Mouse (Mus musculus) CH12F3 (cell line): ENCODE data around the gene Ddit4.
"Not testable (repeated sequence)": the region's sequence is repeated elsewhere in the genome, so short reads cannot be mapped to it uniquely, and the experiment has no call there.

Experiments
- in situ Hi-C: fragments of 300-500 bp; cut with MboI; formaldehyde crosslinking; loops from 2 replicates; pipeline ENCODE4 v1.14.3; 2020; ENCODE audit warnings: low sequenced_read_pairs

The Ddit4 gene

GRCm38 (mm10) chr10:59951211-59952151, at the start of gene Ddit4:
TSS of gene Ddit4 (minus strand) at chr10:59951834.
- in situ Hi-C loops, result loop anchor here (5.0 kb wide), 1 partner anchor 64 kb away; no protein-coding TSS in a partner anchor

GRCm38 (mm10) chr10:59999057-59999456, 47.4 kb upstream of the Ddit4 start:
- in situ Hi-C loops, result no loop called here

DNA sequence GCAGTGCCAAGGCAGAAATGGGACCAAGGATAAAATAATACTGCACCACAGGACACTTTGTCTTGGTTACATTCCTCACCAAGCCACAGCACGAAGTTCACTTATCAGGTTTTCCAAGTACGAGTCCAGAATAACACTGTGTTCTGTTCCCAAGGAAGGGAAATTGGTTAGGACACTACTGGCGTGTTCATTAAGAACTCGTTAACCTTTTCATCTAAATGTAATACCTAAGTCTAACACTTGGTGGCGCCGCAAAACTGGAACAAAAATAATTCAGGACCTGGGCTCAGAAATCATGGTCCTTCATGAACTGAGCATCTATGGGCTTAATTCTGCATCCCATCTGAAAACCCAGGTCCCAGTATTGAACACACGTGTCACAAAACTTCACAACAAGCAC, 46.0 kb upstream of the Ddit4 start:
- in situ Hi-C loops, result no loop called here

GRCm38 (mm10) chr10:59995889-59996288, 44.3 kb upstream of the Ddit4 start:
- in situ Hi-C loops, result no loop called here

GRCm38 (mm10) chr10:59993813-59994212, 42.2 kb upstream of the Ddit4 start:
- in situ Hi-C loops, result not testable (repeated sequence)

- in situ Hi-C loops, result no loop called here
Measured at GRCm38 (mm10) chr10:59992024-59992423, 40.4 kb upstream of the Ddit4 start.

DNA sequence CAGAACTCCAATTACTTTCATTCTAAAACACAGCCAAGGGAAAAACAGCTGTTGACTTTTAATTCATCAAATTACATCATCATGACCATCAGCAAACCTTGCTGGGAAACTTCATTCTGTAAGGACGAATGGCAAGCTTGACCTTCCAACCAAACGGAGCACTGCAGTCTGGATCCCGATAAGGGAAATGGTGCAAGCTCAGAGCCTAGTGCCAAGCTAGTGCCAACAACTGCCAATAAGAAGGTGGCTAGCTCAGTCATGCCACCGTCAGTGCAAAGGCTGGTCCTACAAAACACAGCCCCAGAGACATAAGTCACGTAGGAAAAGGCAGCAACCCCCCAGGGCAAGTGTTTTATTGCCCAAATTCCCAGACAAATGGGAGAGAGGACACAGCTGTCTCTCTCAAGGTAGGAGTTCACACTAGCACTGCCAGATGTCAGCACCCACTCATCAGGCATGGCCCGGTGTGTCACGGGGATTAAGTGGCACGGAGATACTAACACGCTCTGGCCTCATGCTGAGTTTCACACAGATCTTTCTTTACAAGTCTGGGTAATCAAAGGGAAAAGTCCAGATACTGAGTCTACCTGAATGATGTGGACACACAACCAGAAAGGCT, 39.7 kb upstream of the Ddit4 start:
- in situ Hi-C loops, result no loop called here

GRCm38 (mm10) chr10:59990393-59990792, 38.8 kb upstream of the Ddit4 start:
- in situ Hi-C loops, result no loop called here

DNA sequence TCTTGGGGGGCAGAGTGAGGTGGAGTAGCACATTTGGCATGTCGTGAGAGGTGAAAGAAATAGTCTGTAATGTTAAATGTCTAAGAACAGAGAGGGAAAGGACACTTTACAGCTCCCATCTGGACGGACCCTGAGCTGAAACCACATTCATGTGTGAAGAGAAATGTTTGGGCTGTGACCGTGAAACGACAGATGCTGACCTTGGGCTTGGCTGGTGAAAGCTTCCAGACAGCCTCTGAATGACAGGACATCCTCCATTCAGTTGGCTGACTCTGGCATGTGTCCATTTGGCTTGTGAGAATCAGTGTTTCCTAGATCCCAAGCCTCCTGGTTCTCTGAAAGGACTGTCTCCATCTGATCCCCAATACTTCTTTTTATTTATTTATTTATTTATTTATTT, 36.4 kb upstream of the Ddit4 start:
- in situ Hi-C loops, result no loop called here

GRCm38 (mm10) chr10:59982379-59982873, 30.8 kb upstream of the Ddit4 start:
- in situ Hi-C loops, result no loop called here

DNA sequence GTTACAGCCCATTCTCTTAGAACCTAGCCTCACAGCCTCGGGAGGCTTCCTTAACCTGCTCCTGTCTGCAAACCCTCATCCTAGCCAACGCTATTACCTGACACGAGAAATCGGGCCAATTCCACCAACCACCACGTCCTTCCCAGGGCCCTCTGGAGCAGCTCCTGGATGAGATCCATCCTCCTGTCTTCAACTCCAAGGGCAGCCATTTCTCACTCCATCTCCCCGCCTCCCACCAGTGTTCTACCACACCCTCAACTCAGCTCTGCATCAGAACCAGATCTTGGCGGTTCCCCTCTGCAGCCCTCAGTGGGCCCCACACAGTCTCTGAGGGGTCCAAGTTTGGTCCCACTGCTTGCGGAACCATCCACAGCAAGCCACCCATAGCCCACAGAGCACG, 30.2 kb upstream of the Ddit4 start:
- in situ Hi-C loops, result no loop called here

DNA sequence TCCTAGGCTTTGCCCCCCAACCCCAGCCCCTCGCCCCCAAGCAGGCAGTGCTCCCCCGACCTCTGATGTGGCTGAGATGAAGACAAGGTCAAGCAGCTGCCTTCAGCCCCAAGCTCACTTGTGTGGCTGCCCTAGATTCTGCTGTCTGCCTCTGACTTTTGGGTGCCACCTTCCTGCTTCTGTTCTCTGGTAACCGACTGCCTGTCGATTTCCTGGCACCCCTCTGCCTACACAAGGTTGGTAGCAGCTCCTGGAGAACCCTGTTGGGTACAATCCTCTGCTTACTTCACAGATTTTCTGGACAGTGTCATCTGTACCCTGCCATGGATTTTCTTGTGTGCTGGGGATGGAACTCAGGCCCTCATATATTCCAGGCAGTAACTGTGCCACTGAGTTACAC, 29.7 kb upstream of the Ddit4 start:
- in situ Hi-C loops, result no loop called here

DNA sequence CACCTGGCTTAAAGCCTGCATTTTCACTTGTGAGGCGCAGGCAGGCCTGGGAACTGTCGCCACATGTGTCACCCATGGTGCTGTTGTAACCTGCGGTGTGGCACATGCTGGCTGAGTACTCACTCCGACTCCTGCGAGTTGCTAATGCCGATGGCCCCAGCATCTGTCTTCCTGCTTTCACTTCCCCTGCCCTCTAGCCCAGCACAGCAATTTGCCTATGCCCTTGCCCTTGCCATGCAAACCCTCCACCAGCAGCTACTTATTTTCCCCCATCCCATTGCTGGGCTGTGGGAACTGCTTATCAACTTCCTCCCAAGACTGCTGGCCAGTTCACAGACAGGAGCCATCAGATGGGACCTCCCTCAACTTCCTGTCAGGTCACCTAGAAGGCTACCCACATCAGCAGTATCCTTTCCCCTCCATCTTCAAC, 29.2 kb upstream of the Ddit4 start:
- in situ Hi-C loops, result no loop called here

- in situ Hi-C loops, result no loop called here
Measured at GRCm38 (mm10) chr10:59978873-59979743, 27.5 kb upstream of the Ddit4 start.

- in situ Hi-C loops, result no loop called here
Measured at GRCm38 (mm10) chr10:59978401-59978800, 26.8 kb upstream of the Ddit4 start.

DNA sequence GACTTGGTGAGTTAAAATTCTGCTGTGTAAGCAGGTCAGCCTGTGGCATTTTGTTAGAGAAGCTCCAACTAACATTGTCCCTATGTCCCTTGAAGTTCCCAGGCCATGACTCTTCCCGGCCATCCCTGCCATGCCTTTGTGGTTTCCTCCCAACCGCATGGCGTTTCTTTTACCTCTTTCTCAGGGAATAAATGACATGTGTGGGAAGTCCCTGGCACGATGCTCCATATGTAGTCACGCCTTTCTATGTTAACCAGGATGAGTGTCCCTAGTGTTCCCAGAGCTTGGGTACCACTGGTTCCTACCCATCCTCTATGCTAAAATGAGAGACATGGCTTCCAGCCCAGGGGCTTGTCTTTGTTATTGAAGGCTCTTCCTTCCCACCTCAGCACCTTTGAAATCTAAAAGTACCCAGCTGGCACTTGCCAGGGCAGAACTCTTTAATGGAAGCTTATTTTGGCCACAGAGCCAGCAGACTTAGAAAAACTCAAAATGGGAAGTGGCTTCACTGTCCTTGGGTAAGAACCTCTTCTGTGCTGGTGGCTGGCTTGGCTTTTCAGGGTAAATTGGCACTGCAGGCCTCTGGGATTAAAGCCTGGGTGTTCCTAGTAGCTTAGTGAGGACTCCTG, 26.2 kb upstream of the Ddit4 start:
- in situ Hi-C loops, result no loop called here

- in situ Hi-C loops, result no loop called here
Measured at GRCm38 (mm10) chr10:59977141-59977540, 25.5 kb upstream of the Ddit4 start.

DNA sequence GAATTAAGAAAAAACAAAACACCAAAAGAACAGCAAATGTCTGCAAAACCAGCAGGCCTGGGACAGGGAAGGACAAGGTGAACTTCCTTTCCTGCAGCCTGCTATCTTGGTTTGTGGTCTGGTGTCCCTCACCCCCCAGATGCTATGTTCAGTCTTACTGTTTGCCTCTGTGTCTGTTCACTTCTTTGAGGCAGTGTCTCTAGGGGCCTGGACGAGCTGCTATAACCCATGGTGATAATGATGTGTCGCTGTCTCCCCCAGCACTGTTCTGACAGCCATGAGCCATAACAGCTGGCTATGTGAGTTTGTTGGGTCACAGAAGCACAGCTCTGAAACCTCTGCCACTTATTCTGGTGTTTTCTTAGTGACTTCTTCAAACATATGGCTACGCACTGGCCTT, 23.2 kb upstream of the Ddit4 start:
- in situ Hi-C loops, result no loop called here

DNA sequence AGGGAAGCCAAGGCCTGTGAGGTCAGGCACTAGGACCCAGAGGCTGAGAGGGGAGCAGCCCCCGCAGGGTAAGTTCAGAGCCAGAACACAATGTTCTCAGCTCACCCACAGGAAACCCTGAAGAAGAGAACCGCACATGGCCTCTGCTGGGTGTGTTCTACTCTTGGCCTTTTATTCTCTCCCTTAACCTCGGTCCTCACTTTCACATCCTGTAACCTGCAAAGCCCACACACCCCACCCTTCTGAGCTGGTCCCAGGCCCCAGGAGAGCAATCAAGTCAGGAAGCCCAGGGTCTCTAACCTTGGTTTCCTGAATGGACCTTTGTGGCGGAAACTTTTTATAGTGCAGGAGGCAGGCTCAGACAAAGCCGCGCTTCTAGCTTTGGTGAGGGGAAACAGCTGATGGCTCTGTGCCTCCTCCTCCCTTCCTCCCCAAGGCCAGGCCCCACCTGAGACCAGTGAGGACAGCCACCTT, 22.6 kb upstream of the Ddit4 start:
- in situ Hi-C loops, result no loop called here

DNA sequence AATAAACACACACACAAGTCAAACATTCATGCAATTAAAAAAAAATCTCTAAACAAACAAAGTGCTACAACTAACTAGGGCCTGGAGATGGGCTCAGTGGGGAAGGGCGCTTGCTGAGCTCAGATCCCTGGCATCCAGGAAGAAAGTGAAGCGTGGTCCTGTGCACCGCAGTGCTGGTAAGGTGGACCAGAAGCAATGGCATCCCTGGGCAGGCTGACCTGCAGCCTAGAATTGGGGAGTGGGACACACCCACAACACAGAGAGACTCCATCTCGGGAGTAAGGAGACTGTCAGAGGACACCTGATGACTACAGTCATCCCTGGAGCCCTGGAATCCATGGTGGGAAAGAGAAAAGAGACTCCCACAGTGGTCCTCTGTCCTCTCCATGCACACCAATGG, 21.8 kb upstream of the Ddit4 start:
- in situ Hi-C loops, result no loop called here
